Mouse (Mus musculus): ENCODE results near the gene Nrde2. TPM values are rescaled to one million over a fixed set of nuclear protein-coding genes. Genes with fewer than 3 reads are reported as not detected.

The Nrde2 gene
- polyA plus RNA-seq, 1 experiment = 14.8 TPM

- Histone ChIP-seq H3K27ac (ENCODE audit: insufficient read depth, low read length) (no peak overlapping the region), H3K4me3 (replicated peaks; ENCODE audit: insufficient read depth, low read depth, low read length) (no peak overlapping the region), H3K4me1 (ENCODE audit: control insufficient read depth, insufficient read depth, low read length) (peaks cover 12% of the 10 kb centered on the region; the same call in 1 of the 2 replicates), H3K27me3 (ENCODE audit: control insufficient read depth, insufficient read depth, low read length) (no peaks in the 10 kb centered on the region)
- TF ChIP-seq CTCF (IDR thresholded peaks at IDR 0.05; ENCODE audit: borderline replicate concordance, insufficient read depth, low read depth, low read length) (no peak), POLR2A (IDR thresholded peaks at IDR 0.05; ENCODE audit: borderline replicate concordance, insufficient read depth, low read length) (no peak)
- DNase-seq = no peak
- WGBS = 60% methylated on average over 5 of the region's 5 CpGs
Observed at GRCm38 (mm10) chr12:100115982-100116381, 43.5 kb downstream of the Nrde2 start.

GRCm38 (mm10) chr12:100109986-100110696 is 49.3 kb downstream of the Nrde2 start, which contains the start of gene Psmc1:
Gene Psmc1, plus strand, starts transcription at chr12:100110154.
- H3K4me1 ChIP-seq (ENCODE audit: control insufficient read depth, insufficient read depth, low read length) = peaks cover 12% of the 10 kb centered on the region; the same call in 1 of the 2 replicates
- no peak for TF ChIP-seq CTCF (IDR thresholded peaks at IDR 0.05; ENCODE audit: borderline replicate concordance, insufficient read depth, low read depth, low read length)
- TF ChIP-seq POLR2A (IDR thresholded peaks at IDR 0.05; ENCODE audit: borderline replicate concordance, insufficient read depth, low read length) = peak; percentile 69; the same call in 1 of the 2 replicates
- H3K27me3 ChIP-seq (ENCODE audit: control insufficient read depth, insufficient read depth, low read length) = no peaks in the 10 kb centered on the region
- DNase-seq = peak; percentile 85 to 86
- peak within 1 kb of the TSS; percentile 39 for H3K27ac ChIP-seq (ENCODE audit: insufficient read depth, low read length)
- WGBS = under 1% methylated on average over 58 of the region's 58 CpGs
- H3K4me3 ChIP-seq (replicated peaks; ENCODE audit: insufficient read depth, low read depth, low read length) = peak within 1 kb of the TSS; percentile 93

DNA sequence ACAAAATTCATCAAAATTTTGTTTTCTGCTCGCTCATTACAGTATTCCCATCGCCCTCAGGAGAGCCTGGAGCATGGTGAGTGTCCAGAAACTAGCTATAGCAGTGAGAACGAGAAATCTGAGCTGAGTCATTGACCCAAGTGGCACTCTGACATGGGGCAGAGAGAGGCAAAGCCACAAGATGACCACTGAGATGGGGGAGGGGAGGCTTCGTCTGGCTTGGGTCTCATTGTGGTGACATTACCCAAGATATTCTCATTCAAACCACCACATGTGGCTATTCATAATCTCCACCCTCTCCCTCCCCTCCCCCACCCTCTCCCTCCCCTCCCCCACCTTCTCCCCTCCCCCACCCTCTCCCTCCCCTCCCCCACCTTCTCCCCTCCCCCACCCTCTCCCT is 52.0 kb downstream of the Nrde2 start:
- no peak overlapping the region for H3K4me3 ChIP-seq (replicated peaks; ENCODE audit: insufficient read depth, low read depth, low read length)
- H3K27me3 ChIP-seq (ENCODE audit: control insufficient read depth, insufficient read depth, low read length) = no peaks in the 10 kb centered on the region
- H3K4me1 ChIP-seq (ENCODE audit: control insufficient read depth, insufficient read depth, low read length) = peaks cover 12% of the 10 kb centered on the region; the same call in 1 of the 2 replicates
- no peak for DNase-seq
- TF ChIP-seq CTCF (IDR thresholded peaks at IDR 0.05; ENCODE audit: borderline replicate concordance, insufficient read depth, low read depth, low read length) (no peak), POLR2A (IDR thresholded peaks at IDR 0.05; ENCODE audit: borderline replicate concordance, insufficient read depth, low read length) (no peak)
- 58% methylated on average over 4 of the region's 4 CpGs for WGBS
- no peak overlapping the region for H3K27ac ChIP-seq (ENCODE audit: insufficient read depth, low read length)

GRCm38 (mm10) chr12:100106275-100106895 is 53.1 kb downstream of the Nrde2 start:
- Histone ChIP-seq H3K27ac (ENCODE audit: insufficient read depth, low read length) (no peak overlapping the region), H3K27me3 (ENCODE audit: control insufficient read depth, insufficient read depth, low read length) (no peaks in the 10 kb centered on the region), H3K4me3 (replicated peaks; ENCODE audit: insufficient read depth, low read depth, low read length) (no peak overlapping the region), H3K4me1 (ENCODE audit: control insufficient read depth, insufficient read depth, low read length) (peaks cover 3% of the 10 kb centered on the region; the same call in 1 of the 2 replicates)
- DNase-seq = peak; percentile 68 to 78
- no peak for TF ChIP-seq POLR2A (IDR thresholded peaks at IDR 0.05; ENCODE audit: borderline replicate concordance, insufficient read depth, low read length)
- peak; percentile 79 for TF ChIP-seq CTCF (IDR thresholded peaks at IDR 0.05; ENCODE audit: borderline replicate concordance, insufficient read depth, low read depth, low read length)
- 23% methylated on average over 13 of the region's 20 CpGs for WGBS

- Histone ChIP-seq H3K27me3 (ENCODE audit: control insufficient read depth, insufficient read depth, low read length) (no peaks in the 10 kb centered on the region), H3K4me3 (replicated peaks; ENCODE audit: insufficient read depth, low read depth, low read length) (no peak overlapping the region), H3K4me1 (ENCODE audit: control insufficient read depth, insufficient read depth, low read length) (0 out of 2 replicates have a peak, but pooled peaks cover 6% of the 10 kb centered on the region), H3K27ac (ENCODE audit: insufficient read depth, low read length) (no peak overlapping the region)
- WGBS = 82% methylated on average over 5 of the region's 5 CpGs
- no peak for DNase-seq
- TF ChIP-seq CTCF (IDR thresholded peaks at IDR 0.05; ENCODE audit: borderline replicate concordance, insufficient read depth, low read depth, low read length) (no peak), POLR2A (IDR thresholded peaks at IDR 0.05; ENCODE audit: borderline replicate concordance, insufficient read depth, low read length) (no peak)
Observed at GRCm38 (mm10) chr12:100104530-100104929, 54.9 kb downstream of the Nrde2 start.

DNA sequence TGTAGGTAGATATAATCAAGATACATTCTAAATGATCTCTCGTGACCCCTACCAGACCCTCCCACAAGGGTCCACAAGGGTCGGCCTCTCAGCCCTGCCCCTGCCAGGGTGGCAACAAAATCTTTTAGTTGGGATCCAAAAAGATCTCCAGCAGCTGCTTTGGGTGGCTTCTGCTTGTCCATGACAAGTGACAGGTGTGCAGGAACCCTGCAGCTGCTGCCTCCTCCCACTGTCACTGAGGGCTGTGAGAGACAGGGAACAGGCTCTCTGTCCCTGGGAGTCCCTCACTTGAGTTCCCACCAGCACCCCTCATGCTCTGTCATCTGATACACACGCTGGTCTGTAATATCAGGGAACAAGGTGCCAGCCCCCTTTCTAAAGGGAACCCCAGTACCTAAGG is 57.8 kb downstream of the Nrde2 start:
- TF ChIP-seq POLR2A (IDR thresholded peaks at IDR 0.05; ENCODE audit: borderline replicate concordance, insufficient read depth, low read length) (no peak), CTCF (IDR thresholded peaks at IDR 0.05; ENCODE audit: borderline replicate concordance, insufficient read depth, low read depth, low read length) (no peak)
- Histone ChIP-seq H3K27me3 (ENCODE audit: control insufficient read depth, insufficient read depth, low read length) (no peaks in the 10 kb centered on the region), H3K27ac (ENCODE audit: insufficient read depth, low read length) (no peak overlapping the region), H3K4me1 (ENCODE audit: control insufficient read depth, insufficient read depth, low read length) (0 out of 2 replicates have a peak, but pooled peaks cover 6% of the 10 kb centered on the region), H3K4me3 (replicated peaks; ENCODE audit: insufficient read depth, low read depth, low read length) (no peak overlapping the region)
- DNase-seq = no peak
- WGBS = 68% methylated on average over 3 of the region's 3 CpGs

- H3K4me1 ChIP-seq (ENCODE audit: control insufficient read depth, insufficient read depth, low read length) = 0 out of 2 replicates have a peak, but pooled peaks cover 6% of the 10 kb centered on the region
- TF ChIP-seq CTCF (IDR thresholded peaks at IDR 0.05; ENCODE audit: borderline replicate concordance, insufficient read depth, low read depth, low read length) (no peak), POLR2A (IDR thresholded peaks at IDR 0.05; ENCODE audit: borderline replicate concordance, insufficient read depth, low read length) (no peak)
- H3K27ac ChIP-seq (ENCODE audit: insufficient read depth, low read length) = no peak overlapping the region
- WGBS = 48% methylated on average over 3 of the region's 3 CpGs
- H3K4me3 ChIP-seq (replicated peaks; ENCODE audit: insufficient read depth, low read depth, low read length) = no peak overlapping the region
- H3K27me3 ChIP-seq (ENCODE audit: control insufficient read depth, insufficient read depth, low read length) = no peaks in the 10 kb centered on the region
- no peak for DNase-seq
Observed at GRCm38 (mm10) chr12:100100707-100101030, 58.8 kb downstream of the Nrde2 start.

Measured in cerebellum, adult 2 months (tissue).